Mouse (Mus musculus) MEL (cell line): ENCODE results near the gene Tsc22d4. TPM values are rescaled to one million over a fixed set of nuclear protein-coding genes. Genes with fewer than 3 reads are reported as not detected.

Experiments used
- DNase-seq: peaks from one replicate; pipeline ENCODE4 v3.0.0; 2011; ENCODE audit warnings: low read depth, low spot score
- H3K27ac ChIP-seq: 2 replicates; pipeline ENCODE4 v1.5.1; 2012; ENCODE audit warnings: low read depth, mild to moderate bottlenecking, control low read depth, low read length, moderate library complexity; ENCODE audit not compliant: control insufficient read depth
- H3K27me3 ChIP-seq, 2 experiments: fragments of 150-350 bp in 1 of 2; sonication (generic) in 1 of 2; 2 replicates each; pipeline ENCODE4 v1.6.1; 2012; ENCODE audit warnings: low read length in 2 of 2, mild to moderate bottlenecking in 2 of 2, improper control_type of control experiment in 1 of 2, moderate library complexity in 1 of 2; ENCODE audit not compliant: insufficient read depth in 2 of 2, control insufficient read depth in 1 of 2
- H3K36me3 ChIP-seq, 2 experiments: 2 replicates each; pipeline ENCODE4 v1.6.1; 2012 to 2014; ENCODE audit warnings: low read length in 2 of 2, improper control_type of control experiment in 1 of 2, inconsistent platforms in 1 of 2, mild to moderate bottlenecking in 1 of 2; ENCODE audit not compliant: insufficient read depth in 2 of 2, control insufficient read depth in 1 of 2
- H3K4me1 ChIP-seq, 2 experiments: fragments of 150-350 bp in 1 of 2; sonication (generic) in 1 of 2; 2 replicates each; pipeline ENCODE4 v1.6.1; 2012; ENCODE audit warnings: low read length in 2 of 2, improper control_type of control experiment in 1 of 2, mild to moderate bottlenecking in 1 of 2; ENCODE audit not compliant: insufficient read depth in 2 of 2, control insufficient read depth in 1 of 2
- H3K4me3 ChIP-seq, 2 experiments: fragments of 150-350 bp in 1 of 2; sonication (generic) in 1 of 2; 2 replicates each; pipeline ENCODE4 v1.5.1; 2012; ENCODE audit warnings: low read depth in 2 of 2, low read length in 2 of 2, mild to moderate bottlenecking in 2 of 2, moderate library complexity in 2 of 2, control low read depth in 1 of 2, improper control_type of control experiment in 1 of 2; ENCODE audit not compliant: control insufficient read depth in 1 of 2, insufficient read depth in 1 of 2
- H3K79me2 ChIP-seq: 2 replicates; pipeline ENCODE4 v1.6.1; 2012; ENCODE audit warnings: mild to moderate bottlenecking, low read length, moderate library complexity; ENCODE audit not compliant: control insufficient read depth, poor library complexity, insufficient read depth
- H3K9ac ChIP-seq: 2 replicates; pipeline ENCODE4 v1.6.1; 2012; ENCODE audit warnings: low read depth, mild to moderate bottlenecking, control low read depth, low read length, moderate library complexity; ENCODE audit not compliant: control insufficient read depth, poor library complexity, severe bottlenecking
- H3K9me3 ChIP-seq: fragments of 150-350 bp; sonication (generic); replicated peaks from 2 replicates; pipeline ENCODE4 v1.6.1; 2012; ENCODE audit warnings: mild to moderate bottlenecking, low read length, improper control_type of control experiment, moderate library complexity; ENCODE audit not compliant: insufficient read depth
- BHLHE40 ChIP-seq: IDR thresholded peaks from 2 replicates; pipeline ENCODE4 v1.6.1; 2012; ENCODE audit warnings: low read depth, mild to moderate bottlenecking, inconsistent platforms, low read length, improper control_type of control experiment, borderline replicate concordance
- CHD2 ChIP-seq: IDR thresholded peaks from 2 replicates; pipeline ENCODE4 v1.6.1; 2011; ENCODE audit warnings: low read length, improper control_type of control experiment
- CTCF ChIP-seq, 3 experiments: IDR thresholded peaks in 2 of 3; conservative IDR thresholded peaks in 1 of 3; 2 replicates each; pipeline ENCODE4 v1.5.1; 2011 to 2012; ENCODE audit warnings: low read length in 3 of 3, low read depth in 2 of 3, mild to moderate bottlenecking in 2 of 3, improper control_type of control experiment in 1 of 3, inconsistent platforms in 1 of 3, mixed read lengths in 1 of 3, moderate library complexity in 1 of 3; ENCODE audit not compliant: control insufficient read depth in 1 of 3, insufficient read depth in 1 of 3, poor library complexity in 1 of 3, severe bottlenecking in 1 of 3
- E2F4 ChIP-seq: IDR thresholded peaks from 2 replicates; pipeline ENCODE4 v1.6.1; 2011; ENCODE audit warnings: low read depth, low read length, improper control_type of control experiment, borderline replicate concordance
- EP300 ChIP-seq, 2 experiments: IDR thresholded peaks; 2 replicates each; pipeline ENCODE4 v1.6.1; 2011; ENCODE audit warnings: improper control_type of control experiment in 2 of 2, low read length in 2 of 2, low read depth in 1 of 2, mild to moderate bottlenecking in 1 of 2
- ETS1 ChIP-seq: IDR thresholded peaks from 2 replicates; pipeline ENCODE4 v1.6.1; 2012; ENCODE audit warnings: low read depth, mild to moderate bottlenecking, inconsistent platforms, low read length, improper control_type of control experiment, moderate library complexity
- GABPA ChIP-seq: IDR thresholded peaks from 2 replicates; pipeline ENCODE4 v1.6.1; 2012; ENCODE audit warnings: low read depth, mild to moderate bottlenecking, inconsistent platforms, low read length, improper control_type of control experiment, moderate library complexity
- GATA1 ChIP-seq: IDR thresholded peaks from 2 replicates; pipeline ENCODE4 v1.6.1; 2011; ENCODE audit warnings: low read depth, low read length, improper control_type of control experiment
- HCFC1 ChIP-seq: IDR thresholded peaks from 2 replicates; pipeline ENCODE4 v1.6.1; 2012; ENCODE audit warnings: low read depth, mild to moderate bottlenecking, inconsistent platforms, low read length, improper control_type of control experiment, moderate library complexity
- KAT2A ChIP-seq: conservative IDR thresholded peaks from 2 replicates; pipeline ENCODE4 v1.6.1; 2012; ENCODE audit warnings: low read depth, low read length, improper control_type of control experiment, inconsistent platforms
- MAX ChIP-seq: IDR thresholded peaks from 2 replicates; pipeline ENCODE4 v1.6.1; 2011; ENCODE audit warnings: low read length, improper control_type of control experiment
- MEF2A ChIP-seq: IDR thresholded peaks from 2 replicates; pipeline ENCODE4 v1.6.1; 2014; ENCODE audit warnings: low read depth, mild to moderate bottlenecking, inconsistent platforms, low read length, improper control_type of control experiment; ENCODE audit not compliant: poor library complexity, insufficient replicate concordance, severe bottlenecking; ENCODE audit errors: extremely low read depth
- NELFE ChIP-seq: IDR thresholded peaks from 2 replicates; pipeline ENCODE4 v1.6.1; 2011; ENCODE audit warnings: low read depth, low read length, improper control_type of control experiment
- NRF1 ChIP-seq: IDR thresholded peaks from 2 replicates; pipeline ENCODE4 v1.6.1; 2014; ENCODE audit warnings: low read depth, mild to moderate bottlenecking, inconsistent platforms, low read length, improper control_type of control experiment, moderate library complexity; ENCODE audit not compliant: poor library complexity, insufficient read depth, severe bottlenecking
- POLR2A ChIP-seq, 2 experiments: IDR thresholded peaks; 2 replicates each; pipeline ENCODE4 v1.6.1; 2011 to 2012; ENCODE audit warnings: low read length in 2 of 2, mild to moderate bottlenecking in 2 of 2, control low read depth in 1 of 2, improper control_type of control experiment in 1 of 2, low read depth in 1 of 2, moderate library complexity in 1 of 2; ENCODE audit not compliant: control insufficient read depth in 1 of 2, insufficient read depth in 1 of 2, poor library complexity in 1 of 2
- POLR2AphosphoS2 ChIP-seq: IDR thresholded peaks from 2 replicates; pipeline ENCODE4 v1.6.1; 2011; ENCODE audit warnings: low read length, improper control_type of control experiment
- RAD21 ChIP-seq: IDR thresholded peaks from 2 replicates; pipeline ENCODE4 v1.6.1; 2011; ENCODE audit warnings: mild to moderate bottlenecking, low read depth, low read length, improper control_type of control experiment
- RCOR1 ChIP-seq: IDR thresholded peaks from 2 replicates; pipeline ENCODE4 v1.6.1; 2012; ENCODE audit warnings: low read depth, mild to moderate bottlenecking, inconsistent platforms, low read length, improper control_type of control experiment
- SIN3A ChIP-seq: IDR thresholded peaks from 2 replicates; pipeline ENCODE4 v1.6.1; 2012; ENCODE audit warnings: low read length, improper control_type of control experiment, inconsistent platforms
- TBP ChIP-seq: IDR thresholded peaks from 2 replicates; pipeline ENCODE4 v1.8.0; 2011; ENCODE audit warnings: low read depth, low read length, improper control_type of control experiment
- TCF12 ChIP-seq: IDR thresholded peaks from 2 replicates; pipeline ENCODE4 v1.6.1; 2014; ENCODE audit warnings: low read depth, mild to moderate bottlenecking, inconsistent platforms, low read length, improper control_type of control experiment, moderate library complexity
- UBTF ChIP-seq: IDR thresholded peaks from 2 replicates; pipeline ENCODE4 v1.6.1; 2012; ENCODE audit warnings: low read depth, mild to moderate bottlenecking, inconsistent platforms, low read length, improper control_type of control experiment, moderate library complexity, borderline replicate concordance; ENCODE audit not compliant: insufficient read depth
- USF2 ChIP-seq, 2 experiments: IDR thresholded peaks; 2 replicates each; pipeline ENCODE4 v1.6.1; 2011 to 2012; ENCODE audit warnings: improper control_type of control experiment in 2 of 2, low read length in 2 of 2, borderline replicate concordance in 1 of 2, inconsistent platforms in 1 of 2, low read depth in 1 of 2, mild to moderate bottlenecking in 1 of 2; ENCODE audit not compliant: insufficient read depth in 1 of 2
- polyA plus RNA-seq, 2 experiments: library from polyadenylated mRNA; stranded (reverse) in 1 of 2; unstranded in 1 of 2; fragments of >175 nt in 1 of 2; fragments of >200 nt in 1 of 2; gene quantifications; 2 replicates each; pipeline versions ENCODE4 v1.2.1 to v1.2.4; 2012; ENCODE audit warnings: low replicate concordance in 2 of 2, low read depth in 1 of 2; ENCODE audit not compliant: insufficient read length in 2 of 2, insufficient read depth in 1 of 2, missing spikeins in 1 of 2
- total RNA-seq: library from RNA; depleted of rRNA; stranded (reverse); fragments of 300-350 nt; gene quantifications from 2 replicates; pipeline ENCODE4 v1.2.3, GENCODE M21; 2012

The Tsc22d4 gene
- total and polyA plus RNA-seq, 3 experiments = 58.3 to 203 TPM; not detected in 1

- no peak for TF ChIP-seq CTCF (IDR thresholded peaks at IDR 0.05 in 2 of 3, conservative IDR thresholded peaks at IDR 0.05 in 1 of 3; ENCODE audit: control insufficient read depth in 1 of 3, insufficient read depth in 1 of 3, low read depth in 2 of 3, low read length in 3 of 3, poor library complexity in 1 of 3, severe bottlenecking in 1 of 3)
These were observed 51.1 kb downstream of the Tsc22d4 start (continued) for GRCm38 (mm10) chr5:137796606-137797005.

GRCm38 (mm10) chr5:137800917-137801316 lies 55.4 kb downstream of the Tsc22d4 start:
- peak; percentile 89 for TF ChIP-seq GATA1
- TF ChIP-seq GABPA = no peak
- TF ChIP-seq ETS1 = peak; percentile 83
- peak; percentile 60 to 83 for TF ChIP-seq EP300 (IDR thresholded peaks at IDR 0.05; ENCODE audit: low read depth in 1 of 2, low read length in 2 of 2)
- TF ChIP-seq SIN3A = peak; percentile 20; the same call in 1 of the 2 replicates
- no peak for TF ChIP-seq RAD21
- no peak for TF ChIP-seq NRF1
- peak; percentile 31; the same call in 1 of the 2 replicates for TF ChIP-seq RCOR1
- peak; percentile 74 for TF ChIP-seq TCF12
- no peak for TF ChIP-seq CTCF (IDR thresholded peaks at IDR 0.05 in 2 of 3, conservative IDR thresholded peaks at IDR 0.05 in 1 of 3; ENCODE audit: control insufficient read depth in 1 of 3, insufficient read depth in 1 of 3, low read depth in 2 of 3, low read length in 3 of 3, poor library complexity in 1 of 3, severe bottlenecking in 1 of 3)
- no peak for TF ChIP-seq POLR2AphosphoS2
- TF ChIP-seq USF2 (IDR thresholded peaks at IDR 0.05; ENCODE audit: borderline replicate concordance in 1 of 2, insufficient read depth in 1 of 2, low read depth in 1 of 2, low read length in 2 of 2) = no peak
- peak; percentile 63 for DNase-seq
- no peak overlapping the region for H3K9ac ChIP-seq
- H3K27me3 ChIP-seq = no peaks in the 10 kb centered on the region
- peak overlapping the region; percentile 44 for H3K27ac ChIP-seq
- H3K4me1 ChIP-seq = peaks cover 9 to 14% of the 10 kb centered on the region in 2 experiments
- H3K36me3 ChIP-seq = peaks cover 0 to 16% of the 10 kb centered on the region in 2 experiments; a peak in 2 of 4 replicates
- H3K9me3 ChIP-seq = no peaks in the 10 kb centered on the region
- H3K79me2 ChIP-seq = no peaks in the 10 kb centered on the region
- no peak overlapping the region for H3K4me3 ChIP-seq

- DNase-seq = no peak
- H3K9ac ChIP-seq = no peak overlapping the region
- no peak for TF ChIP-seq NELFE
- TF ChIP-seq POLR2A (IDR thresholded peaks at IDR 0.05; ENCODE audit: control insufficient read depth in 1 of 2, insufficient read depth in 1 of 2, low read depth in 1 of 2, low read length in 2 of 2, poor library complexity in 1 of 2) = no peak
- no peak for TF ChIP-seq E2F4
- no peak for TF ChIP-seq UBTF
- no peak for TF ChIP-seq NRF1
- no peak for TF ChIP-seq HCFC1
- no peak for TF ChIP-seq TCF12
- no peak for TF ChIP-seq MEF2A
- TF ChIP-seq SIN3A = no peak
- TF ChIP-seq CHD2 = no peak
- TF ChIP-seq EP300 (IDR thresholded peaks at IDR 0.05; ENCODE audit: low read depth in 1 of 2, low read length in 2 of 2) = no peak
- TF ChIP-seq ETS1 = no peak
- TF ChIP-seq BHLHE40 = no peak
- TF ChIP-seq MAX = no peak
- TF ChIP-seq KAT2A = no peak
- TF ChIP-seq TBP = no peak
- no peak for TF ChIP-seq RCOR1
- TF ChIP-seq, all 39 proteins: peak for 0
- H3K4me1 ChIP-seq = peaks cover 0 to 2% of the 10 kb centered on the region in 2 experiments; a peak in 1 of 4 replicates
- H3K4me3 ChIP-seq = no peak overlapping the region
- H3K27ac ChIP-seq = no peak overlapping the region
- no peaks in the 10 kb centered on the region for H3K79me2 ChIP-seq
- peaks cover 0 to 2% of the 10 kb centered on the region in 2 experiments; a peak in 2 of 4 replicates for H3K36me3 ChIP-seq
- H3K9me3 ChIP-seq = no peaks in the 10 kb centered on the region
- H3K27me3 ChIP-seq = no peaks in the 10 kb centered on the region
These were observed 60.6 kb downstream of the Tsc22d4 start for GRCm38 (mm10) chr5:137806158-137806557.
